Mouse (Mus musculus): ENCODE data around the gene Zfp866.
A peak's percentile ranks its signal among the peaks of the same experiment; 100 is the strongest.

The Zfp866 gene

DNA sequence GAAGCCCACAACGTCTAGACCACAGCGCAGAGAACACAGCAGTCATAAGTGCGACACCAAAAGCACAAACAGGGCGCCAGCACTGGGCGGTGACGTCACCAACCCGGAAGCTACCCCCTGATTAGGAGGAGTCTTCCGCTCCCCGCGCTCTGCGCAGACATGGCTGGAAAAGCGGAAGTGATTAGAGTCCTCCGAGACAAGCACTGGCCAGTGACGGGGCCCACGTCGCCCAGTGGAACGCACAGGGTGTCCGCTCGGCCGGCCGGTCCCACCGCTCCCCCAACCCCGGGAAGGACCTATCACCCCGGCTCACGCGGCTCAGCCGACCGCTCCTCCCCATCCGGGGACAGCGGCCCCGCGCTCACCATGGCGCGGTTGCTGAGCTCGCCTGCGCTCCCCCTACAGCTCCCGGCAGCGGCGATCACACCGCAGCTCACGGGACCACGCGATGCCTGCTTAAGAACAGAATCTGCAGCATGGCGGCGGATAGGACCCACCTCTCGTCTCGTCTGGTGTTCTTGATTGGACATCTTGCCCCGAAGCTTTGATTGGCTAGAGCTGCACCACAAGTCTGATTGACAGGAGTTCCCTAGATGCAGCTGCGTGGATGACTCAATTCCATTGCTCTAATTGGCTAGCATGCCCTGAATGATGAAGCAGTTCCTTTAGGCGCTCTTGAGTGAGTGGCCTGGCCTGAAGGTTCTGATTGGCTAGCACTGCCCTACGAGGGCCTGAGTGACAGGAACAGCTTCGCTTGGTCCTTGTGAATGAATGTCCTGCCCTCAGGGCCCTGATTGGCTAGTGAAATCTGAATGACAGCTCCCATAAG is 74.4 kb downstream of the Zfp866 start:
- peak; percentile 97 for DNase-seq (ENCODE audit: low read depth)

DNA sequence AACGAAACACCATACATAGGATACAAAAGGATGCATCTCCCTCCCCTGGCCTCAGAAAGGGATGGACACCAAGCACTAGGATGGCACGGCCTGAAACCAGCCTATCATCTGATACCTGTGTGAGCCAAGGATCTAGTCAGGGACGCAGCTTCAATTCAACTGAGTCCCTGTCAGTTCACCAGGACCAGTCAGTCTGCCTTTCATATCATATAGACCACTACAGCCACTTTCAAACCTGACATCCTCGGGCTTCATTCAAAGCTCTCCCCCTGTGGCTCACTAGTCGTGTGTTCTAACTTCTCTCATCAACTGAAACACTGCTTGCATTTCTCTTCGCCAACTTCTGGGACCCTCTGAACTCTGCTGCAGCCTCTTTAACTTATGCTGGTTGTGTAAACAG is 75.6 kb downstream of the Zfp866 start:
- DNase-seq (ENCODE audit: low read depth), result no peak

DNA sequence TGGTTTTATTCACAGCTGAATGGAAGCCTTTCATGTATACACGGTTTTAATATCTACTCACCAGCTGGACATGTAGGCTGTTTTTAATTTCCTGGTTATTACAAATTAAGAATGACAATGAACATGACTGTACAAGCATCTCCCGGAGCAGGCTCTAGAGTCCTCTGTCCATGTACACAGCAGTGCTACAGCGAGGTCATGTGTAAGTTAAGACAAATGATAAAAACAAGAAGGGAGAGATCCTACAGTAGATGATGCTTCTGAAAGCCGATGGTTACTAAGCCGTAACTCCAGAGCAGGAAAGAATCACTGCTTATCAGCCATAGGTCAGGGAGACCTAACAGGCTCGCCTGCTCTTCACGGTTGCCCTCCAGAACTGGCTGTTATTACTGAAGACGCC is 77.5 kb downstream of the Zfp866 start:
- DNase-seq (ENCODE audit: low read depth), result no peak
